Mouse (Mus musculus) lung, embryonic 16.5 days (tissue): ENCODE measurements around the gene Ramp1. TPM values are rescaled to one million over a fixed set of nuclear protein-coding genes. Genes with fewer than 3 reads are reported as not detected.

ENCODE experiments used
- ATAC-seq: fragments of 200-750 bp; cut with Nextera tagmentation; 2 replicates; pipeline ENCODE4 v1.8.0; 2017; ENCODE audit warnings: low read depth, mild to moderate bottlenecking, moderate library complexity
- H3K27ac ChIP-seq: fragments of 300-500 bp; sonication (generic); 2 replicates; pipeline ENCODE4 v1.5.1; 2014; ENCODE audit warnings: mild to moderate bottlenecking, control low read depth, low read length
- H3K27me3 ChIP-seq: fragments of 300-500 bp; sonication (generic); 2 replicates; pipeline ENCODE4 v1.6.1; 2014; ENCODE audit warnings: low read depth, low read length, mixed read lengths; ENCODE audit not compliant: control insufficient read depth, insufficient read depth
- H3K36me3 ChIP-seq: fragments of 300-500 bp; sonication (generic); 2 replicates; pipeline ENCODE4 v1.6.1; 2014; ENCODE audit warnings: low read length; ENCODE audit not compliant: control insufficient read depth, insufficient read depth
- H3K4me1 ChIP-seq: fragments of 300-500 bp; sonication (generic); replicated peaks from 2 replicates; pipeline ENCODE4 v1.6.1; 2014; ENCODE audit warnings: low read length, mixed read lengths; ENCODE audit not compliant: control insufficient read depth, insufficient read depth
- H3K4me2 ChIP-seq: fragments of 300-500 bp; sonication (generic); 2 replicates; pipeline ENCODE4 v1.6.1; 2014; ENCODE audit warnings: low read depth, low read length, control low read depth
- H3K4me3 ChIP-seq: fragments of 300-500 bp; sonication (generic); 2 replicates; pipeline ENCODE4 v1.5.1; 2014; ENCODE audit warnings: mild to moderate bottlenecking, low read length, control low read depth
- H3K9ac ChIP-seq: fragments of 300-500 bp; sonication (generic); 2 replicates; pipeline ENCODE4 v1.6.1; 2014; ENCODE audit warnings: low read length, control low read depth
- H3K9me3 ChIP-seq: fragments of 300-500 bp; sonication (generic); 2 replicates; pipeline ENCODE4 v1.6.1; 2016; ENCODE audit warnings: low read length; ENCODE audit not compliant: control insufficient read depth
- WGBS: fragments of 180-500 bp; shearing (Covaris S2); extraction: QIAGEN DNeasy Blood & Tissue Kit; methylation state at CpG from one replicate; pipeline ENCODE4 v1.1.7; 2014; 5-methylcytosine and 5-hydroxymethylcytosine counted together
- polyA plus RNA-seq: library from polyadenylated mRNA; unstranded; fragments of >200 nt; fragmentation: Nextera tagmentation; extraction: Ambion mirVana; gene quantifications from 2 replicates; pipeline ENCODE4 v1.2.1, GENCODE M21; 2015

Ramp1 gene
- polyA plus RNA-seq, result 8.6 and 9.4 TPM in 2 replicates

- Histone ChIP-seq H3K27me3 (peaks cover 6% of the 10 kb centered on the region; the same call in 1 of the 2 replicates), H3K4me1 (peaks cover 22% of the 10 kb centered on the region), H3K9ac (peak within 1 kb of the TSS; percentile 57), H3K36me3 (no peaks in the 10 kb centered on the region), H3K9me3 (no peaks in the 10 kb centered on the region), H3K27ac (no peak within 1 kb of the TSS), H3K4me3 (peak within 1 kb of the TSS; percentile 43), H3K4me2 (peak within 1 kb of the TSS; percentile 64)
- peak; percentile 71 for ATAC-seq
- WGBS, result 2% methylated on average over 36 of the region's 37 CpGs
Measured at GRCm38 (mm10) chr1:91179533-91180173, at the start of gene Ramp1. Ramp1 (plus strand) TSS chr1:91179822.

GRCm38 (mm10) chr1:91137036-91137435, 42.6 kb upstream of the Ramp1 start:
- H3K36me3 ChIP-seq, result no peaks in the 10 kb centered on the region
- no peak overlapping the region for H3K27ac ChIP-seq
- no peaks in the 10 kb centered on the region for H3K4me1 ChIP-seq
- H3K9me3 ChIP-seq, result no peaks in the 10 kb centered on the region
- H3K27me3 ChIP-seq, result no peaks in the 10 kb centered on the region
- 66% methylated on average over 2 of the region's 2 CpGs for WGBS
- ATAC-seq, result no peak
- H3K4me3 ChIP-seq, result no peak overlapping the region
- no peak overlapping the region for H3K9ac ChIP-seq
- H3K4me2 ChIP-seq, result no peak overlapping the region

- Histone ChIP-seq H3K27ac (no peak within 1 kb of the TSS), H3K9me3 (no peaks in the 10 kb centered on the region), H3K4me3 (no peak within 1 kb of the TSS), H3K9ac (no peak within 1 kb of the TSS), H3K4me1 (no peaks in the 10 kb centered on the region), H3K4me2 (no peak within 1 kb of the TSS; the same call in 1 of the 2 replicates), H3K27me3 (no peaks in the 10 kb centered on the region), H3K36me3 (no peaks in the 10 kb centered on the region)
- ATAC-seq, result no peak
- 59% methylated on average over 20 of the region's 20 CpGs for WGBS
Measured at GRCm38 (mm10) chr1:91144813-91145212, 34.8 kb upstream of the Ramp1 start, which contains the start of gene Rbm44. Rbm44 (plus strand) TSS chr1:91145089.

GRCm38 (mm10) chr1:91151509-91151908, 28.1 kb upstream of the Ramp1 start:
- Histone ChIP-seq H3K36me3 (no peaks in the 10 kb centered on the region), H3K27ac (no peak overlapping the region), H3K4me1 (no peaks in the 10 kb centered on the region), H3K4me2 (no peak overlapping the region), H3K9me3 (no peaks in the 10 kb centered on the region), H3K4me3 (no peak overlapping the region), H3K27me3 (no peaks in the 10 kb centered on the region), H3K9ac (no peak overlapping the region)
- no peak for ATAC-seq
- WGBS, result 54% methylated on average over 2 of the region's 2 CpGs

GRCm38 (mm10) chr1:91166798-91167197, 12.8 kb upstream of the Ramp1 start:
- no peaks in the 10 kb centered on the region for H3K36me3 ChIP-seq
- H3K4me1 ChIP-seq, result no peaks in the 10 kb centered on the region
- no peak overlapping the region for H3K9ac ChIP-seq
- no peak overlapping the region for H3K27ac ChIP-seq
- no peak for ATAC-seq
- WGBS, result 78% methylated on average over 6 of the region's 6 CpGs
- no peak overlapping the region for H3K4me2 ChIP-seq
- H3K4me3 ChIP-seq, result no peak overlapping the region
- H3K9me3 ChIP-seq, result no peaks in the 10 kb centered on the region
- no peaks in the 10 kb centered on the region for H3K27me3 ChIP-seq

- no peaks in the 10 kb centered on the region for H3K4me1 ChIP-seq
- H3K27ac ChIP-seq, result no peak overlapping the region
- H3K9ac ChIP-seq, result no peak overlapping the region
- no peak for ATAC-seq
- H3K4me3 ChIP-seq, result no peak overlapping the region
- no peak overlapping the region for H3K4me2 ChIP-seq
- whole genome bisulfite sequencing, result 63% methylated on average over 4 of the region's 4 CpGs
- no peaks in the 10 kb centered on the region for H3K36me3 ChIP-seq
- no peaks in the 10 kb centered on the region for H3K9me3 ChIP-seq
- H3K27me3 ChIP-seq, result no peaks in the 10 kb centered on the region
Measured at GRCm38 (mm10) chr1:91169157-91169556, 10.5 kb upstream of the Ramp1 start.

- Histone ChIP-seq H3K27me3 (peaks cover 5% of the 10 kb centered on the region; the same call in 1 of the 2 replicates), H3K9me3 (no peaks in the 10 kb centered on the region), H3K27ac (no peak overlapping the region), H3K4me2 (no peak overlapping the region), H3K4me3 (no peak overlapping the region), H3K4me1 (peaks cover 4% of the 10 kb centered on the region; the same call in 1 of the 2 replicates), H3K36me3 (no peaks in the 10 kb centered on the region), H3K9ac (no peak overlapping the region)
- WGBS, result 80% methylated on average over 5 of the region's 5 CpGs
- no peak for ATAC-seq
Measured at GRCm38 (mm10) chr1:91174796-91175195, 4.8 kb upstream of the Ramp1 start.

GRCm38 (mm10) chr1:91176026-91176425, 3.6 kb upstream of the Ramp1 start:
- no peak for ATAC-seq
- H3K9ac ChIP-seq, result no peak overlapping the region
- no peak overlapping the region for H3K4me2 ChIP-seq
- no peaks in the 10 kb centered on the region for H3K9me3 ChIP-seq
- peaks cover 6% of the 10 kb centered on the region; the same call in 1 of the 2 replicates for H3K27me3 ChIP-seq
- WGBS, result 46% methylated on average over 3 of the region's 3 CpGs
- H3K4me1 ChIP-seq, result peaks cover 12% of the 10 kb centered on the region
- no peak overlapping the region for H3K4me3 ChIP-seq
- no peak overlapping the region for H3K27ac ChIP-seq
- H3K36me3 ChIP-seq, result no peaks in the 10 kb centered on the region

GRCm38 (mm10) chr1:91176871-91177270, 2.8 kb upstream of the Ramp1 start:
- Histone ChIP-seq H3K9ac (no peak overlapping the region), H3K27ac (no peak overlapping the region), H3K36me3 (no peaks in the 10 kb centered on the region), H3K9me3 (no peaks in the 10 kb centered on the region), H3K4me2 (no peak overlapping the region), H3K27me3 (peaks cover 6% of the 10 kb centered on the region; the same call in 1 of the 2 replicates), H3K4me1 (peaks cover 18% of the 10 kb centered on the region), H3K4me3 (no peak overlapping the region)
- ATAC-seq, result no peak
- WGBS, result 62% methylated on average over 4 of the region's 4 CpGs
